Mouse (Mus musculus): ENCODE measurements around the gene Lix1l. TPM values are rescaled to one million over a fixed set of nuclear protein-coding genes. Genes with fewer than 3 reads are reported as not detected.

Gene Lix1l
- polyA plus RNA-seq (2014; fragmentation: Illumina TruSeq; extraction: RNeasy Lipid Tissue Mini Kit (QIAGEN cat#74804); ENCODE audit: low read depth, low replicate concordance): 28.1 TPM

GRCm38 (mm10) chr3:96600639-96601250, at the start of gene Lix1l:
Lix1l (plus strand) TSS chr3:96601149.

GRCm38 (mm10) chr3:96557694-96558093, 43.3 kb upstream of the Lix1l start, which contains the start of gene Txnip:
Txnip (plus strand) TSS chr3:96557957.

GRCm38 (mm10) chr3:96576690-96577541, 24.0 kb upstream of the Lix1l start, which contains the start of gene Gm16253:
Gm16253 (plus strand) TSS chr3:96576984.

GRCm38 (mm10) chr3:96593790-96594560, 7.0 kb upstream of the Lix1l start, which contains the start of gene Polr3gl:
Polr3gl (minus strand) TSS chr3:96594181.

GRCm38 (mm10) chr3:96596228-96596707, 4.7 kb upstream of the Lix1l start, which contains the start of gene Ankrd34a:
Ankrd34a (plus strand) TSS chr3:96596636.

GRCm38 (mm10) chr3:96629729-96630600, 29.0 kb downstream of the Lix1l start, which contains the start of gene Rbm8a:
Rbm8a (plus strand) TSS chr3:96629933.

GRCm38 (mm10) chr3:96634928-96635879, 34.3 kb downstream of the Lix1l start, which contains the start of the genes Pex11b and Gm42957:
Pex11b (plus strand) TSS chr3:96635376.
Gm42957 (plus strand) TSS chr3:96635474.

GRCm38 (mm10) chr3:96645018-96645649, 44.2 kb downstream of the Lix1l start, which contains the start of gene Itga10:
Itga10 (plus strand) TSS chr3:96645584.

GRCm38 (mm10) chr3:96669727-96670468, 68.9 kb downstream of the Lix1l start, which contains the start of gene Ankrd35:
Ankrd35 (plus strand) TSS chr3:96670131.

Other genes starting within 250 kb of the Lix1l start
- gene BC107364, start 148.8 kb upstream of the Lix1l start, polyA plus RNA-seq (2014; fragmentation: Illumina TruSeq; extraction: RNeasy Lipid Tissue Mini Kit (QIAGEN cat#74804); ENCODE audit: low read depth, low replicate concordance): not detected
- gene Hfe2, start 76.0 kb upstream of the Lix1l start, polyA plus RNA-seq (2014; fragmentation: Illumina TruSeq; extraction: RNeasy Lipid Tissue Mini Kit (QIAGEN cat#74804); ENCODE audit: low read depth, low replicate concordance): 0.34 TPM
- 761 TPM for gene Txnip, start 43.2 kb upstream of the Lix1l start, polyA plus RNA-seq (2014; fragmentation: Illumina TruSeq; extraction: RNeasy Lipid Tissue Mini Kit (QIAGEN cat#74804); ENCODE audit: low read depth, low replicate concordance)
- gene Gm16253, start 24.2 kb upstream of the Lix1l start, polyA plus RNA-seq (2014; fragmentation: Illumina TruSeq; extraction: RNeasy Lipid Tissue Mini Kit (QIAGEN cat#74804); ENCODE audit: low read depth, low replicate concordance): not detected
- 45.4 TPM for gene Polr3gl, start 7.0 kb upstream of the Lix1l start, polyA plus RNA-seq (2014; fragmentation: Illumina TruSeq; extraction: RNeasy Lipid Tissue Mini Kit (QIAGEN cat#74804); ENCODE audit: low read depth, low replicate concordance)
- 0.15 TPM for gene Ankrd34a, start 4.5 kb upstream of the Lix1l start, polyA plus RNA-seq (2014; fragmentation: Illumina TruSeq; extraction: RNeasy Lipid Tissue Mini Kit (QIAGEN cat#74804); ENCODE audit: low read depth, low replicate concordance)
- 40.8 TPM for gene Rbm8a, start 28.8 kb downstream of the Lix1l start, polyA plus RNA-seq (2014; fragmentation: Illumina TruSeq; extraction: RNeasy Lipid Tissue Mini Kit (QIAGEN cat#74804); ENCODE audit: low read depth, low replicate concordance)
- gene Pex11b, start 34.2 kb downstream of the Lix1l start, polyA plus RNA-seq (2014; fragmentation: Illumina TruSeq; extraction: RNeasy Lipid Tissue Mini Kit (QIAGEN cat#74804); ENCODE audit: low read depth, low replicate concordance): 38.6 TPM
- not detected for gene Gm42957, start 34.3 kb downstream of the Lix1l start, polyA plus RNA-seq (2014; fragmentation: Illumina TruSeq; extraction: RNeasy Lipid Tissue Mini Kit (QIAGEN cat#74804); ENCODE audit: low read depth, low replicate concordance)
- 2.1 TPM for gene Itga10, start 44.4 kb downstream of the Lix1l start, polyA plus RNA-seq (2014; fragmentation: Illumina TruSeq; extraction: RNeasy Lipid Tissue Mini Kit (QIAGEN cat#74804); ENCODE audit: low read depth, low replicate concordance)
- 1.5 TPM for gene Ankrd35, start 69.0 kb downstream of the Lix1l start, polyA plus RNA-seq (2014; fragmentation: Illumina TruSeq; extraction: RNeasy Lipid Tissue Mini Kit (QIAGEN cat#74804); ENCODE audit: low read depth, low replicate concordance)
- gene Pias3, start 95.2 kb downstream of the Lix1l start, polyA plus RNA-seq (2014; fragmentation: Illumina TruSeq; extraction: RNeasy Lipid Tissue Mini Kit (QIAGEN cat#74804); ENCODE audit: low read depth, low replicate concordance): 23.5 TPM
- 0.42 TPM for gene Nudt17, start 107.4 kb downstream of the Lix1l start, polyA plus RNA-seq (2014; fragmentation: Illumina TruSeq; extraction: RNeasy Lipid Tissue Mini Kit (QIAGEN cat#74804); ENCODE audit: low read depth, low replicate concordance)
- 21.0 TPM for gene Polr3c, start 126.5 kb downstream of the Lix1l start, polyA plus RNA-seq (2014; fragmentation: Illumina TruSeq; extraction: RNeasy Lipid Tissue Mini Kit (QIAGEN cat#74804); ENCODE audit: low read depth, low replicate concordance)
- gene Rnf115, start 126.5 kb downstream of the Lix1l start, polyA plus RNA-seq (2014; fragmentation: Illumina TruSeq; extraction: RNeasy Lipid Tissue Mini Kit (QIAGEN cat#74804); ENCODE audit: low read depth, low replicate concordance): 40.9 TPM
- 240 TPM for gene Pdzk1, start 228.1 kb downstream of the Lix1l start, polyA plus RNA-seq (2014; fragmentation: Illumina TruSeq; extraction: RNeasy Lipid Tissue Mini Kit (QIAGEN cat#74804); ENCODE audit: low read depth, low replicate concordance)
- gene Cd160, start 228.2 kb downstream of the Lix1l start, polyA plus RNA-seq (2014; fragmentation: Illumina TruSeq; extraction: RNeasy Lipid Tissue Mini Kit (QIAGEN cat#74804); ENCODE audit: low read depth, low replicate concordance): 1.2 TPM

All from adipose tissue, adult 10 weeks (tissue).